Mouse (Mus musculus): ENCODE measurements around the gene Smurf2.

The Smurf2 gene

GRCm38 (mm10) chr11:106905707-106906106 lies 14.8 kb downstream of the Smurf2 start:
- DNase-seq, result no peak

- no peak for DNase-seq
Measured at GRCm38 (mm10) chr11:106899804-106900203, 20.7 kb downstream of the Smurf2 start.

GRCm38 (mm10) chr11:106896561-106897168 lies 23.9 kb downstream of the Smurf2 start:
- no peak for DNase-seq

- DNase-seq, result no peak
Measured at GRCm38 (mm10) chr11:106883656-106884055, 36.9 kb downstream of the Smurf2 start.

- no peak for DNase-seq
Measured at GRCm38 (mm10) chr11:106872650-106873049, 47.9 kb downstream of the Smurf2 start.

- no peak for DNase-seq
Measured at GRCm38 (mm10) chr11:106851438-106851837, 69.1 kb downstream of the Smurf2 start.

GRCm38 (mm10) chr11:106842002-106842401 lies 78.5 kb downstream of the Smurf2 start:
- no peak for DNase-seq

- DNase-seq, result no peak
Measured at GRCm38 (mm10) chr11:106828079-106828478, 92.4 kb downstream of the Smurf2 start.

GRCm38 (mm10) chr11:106824403-106824802 lies 96.1 kb downstream of the Smurf2 start:
- no peak for DNase-seq

GRCm38 (mm10) chr11:106823741-106824140 lies 96.8 kb downstream of the Smurf2 start:
- no peak for DNase-seq

- DNase-seq, result no peak
Measured at GRCm38 (mm10) chr11:106822911-106823310, 97.6 kb downstream of the Smurf2 start.

GRCm38 (mm10) chr11:106822491-106822890 lies 98.0 kb downstream of the Smurf2 start:
- DNase-seq, result no peak

GRCm38 (mm10) chr11:106821397-106821796 lies 99.1 kb downstream of the Smurf2 start:
- DNase-seq, result no peak

GRCm38 (mm10) chr11:106820972-106821371 lies 99.5 kb downstream of the Smurf2 start:
- DNase-seq, result peak; percentile 44

GRCm38 (mm10) chr11:106820252-106820651 lies 100.3 kb downstream of the Smurf2 start:
- no peak for DNase-seq

- no peak for DNase-seq
Measured at GRCm38 (mm10) chr11:106819595-106819994, 100.9 kb downstream of the Smurf2 start.

- no peak for DNase-seq
Measured at GRCm38 (mm10) chr11:106818341-106818740, 102.2 kb downstream of the Smurf2 start.

GRCm38 (mm10) chr11:106817808-106818207 lies 102.7 kb downstream of the Smurf2 start:
- no peak for DNase-seq

- no peak for DNase-seq
Measured at GRCm38 (mm10) chr11:106817156-106817555, 103.4 kb downstream of the Smurf2 start.

GRCm38 (mm10) chr11:106816316-106816715 lies 104.2 kb downstream of the Smurf2 start:
- DNase-seq, result no peak

- no peak for DNase-seq
Measured at GRCm38 (mm10) chr11:106815761-106816160, 104.8 kb downstream of the Smurf2 start.

- DNase-seq, result no peak
Measured at GRCm38 (mm10) chr11:106815331-106815730, 105.2 kb downstream of the Smurf2 start.

- DNase-seq, result no peak
Measured at GRCm38 (mm10) chr11:106814601-106815320, 105.8 kb downstream of the Smurf2 start.

- no peak for DNase-seq
Measured at GRCm38 (mm10) chr11:106812410-106813136, 107.9 kb downstream of the Smurf2 start.

Measured in right cerebral cortex, postnatal 4 days (tissue).